Mouse (Mus musculus): ENCODE results near the gene Lingo1.

Gene Lingo1

GRCm38 (mm10) chr9:56776881-56777801 lies 19.1 kb downstream of the Lingo1 start:
- no peak for DNase-seq (ENCODE audit: extremely low read depth, insufficient read length, low spot score)

- DNase-seq (ENCODE audit: extremely low read depth, insufficient read length, low spot score), result no peak
Observed at GRCm38 (mm10) chr9:56775161-56775934, 20.9 kb downstream of the Lingo1 start.

GRCm38 (mm10) chr9:56774231-56774630 lies 22.0 kb downstream of the Lingo1 start:
- DNase-seq (ENCODE audit: extremely low read depth, insufficient read length, low spot score), result no peak

GRCm38 (mm10) chr9:56773666-56774065 lies 22.6 kb downstream of the Lingo1 start:
- no peak for DNase-seq (ENCODE audit: extremely low read depth, insufficient read length, low spot score)

DNA sequence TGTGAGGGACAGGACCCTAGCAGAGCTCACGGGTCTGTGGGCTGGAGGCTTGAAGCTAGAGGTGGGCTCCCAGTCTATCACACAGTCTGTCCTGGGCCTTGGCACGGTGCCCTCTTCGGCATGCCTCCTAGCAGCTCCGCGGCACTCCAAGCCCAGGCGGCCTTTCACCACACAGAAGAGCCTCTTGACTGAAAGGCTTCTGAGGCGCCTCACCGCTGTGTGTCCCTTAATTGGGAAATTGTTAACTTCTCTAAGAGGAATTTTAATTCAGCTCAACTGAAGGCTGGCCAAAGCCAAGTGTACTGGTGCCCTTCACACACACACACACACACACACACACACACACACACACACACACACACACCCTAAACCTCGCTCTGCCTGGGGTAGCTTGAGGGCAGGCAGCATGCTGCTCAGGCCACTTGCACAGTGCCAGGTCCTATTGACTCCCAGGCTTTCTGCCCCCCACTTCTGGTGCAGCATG lies 28.6 kb downstream of the Lingo1 start:
- no peak for DNase-seq (ENCODE audit: extremely low read depth, insufficient read length, low spot score)

- DNase-seq (ENCODE audit: extremely low read depth, insufficient read length, low spot score), result no peak
Observed at GRCm38 (mm10) chr9:56766629-56767357, 29.5 kb downstream of the Lingo1 start.

DNA sequence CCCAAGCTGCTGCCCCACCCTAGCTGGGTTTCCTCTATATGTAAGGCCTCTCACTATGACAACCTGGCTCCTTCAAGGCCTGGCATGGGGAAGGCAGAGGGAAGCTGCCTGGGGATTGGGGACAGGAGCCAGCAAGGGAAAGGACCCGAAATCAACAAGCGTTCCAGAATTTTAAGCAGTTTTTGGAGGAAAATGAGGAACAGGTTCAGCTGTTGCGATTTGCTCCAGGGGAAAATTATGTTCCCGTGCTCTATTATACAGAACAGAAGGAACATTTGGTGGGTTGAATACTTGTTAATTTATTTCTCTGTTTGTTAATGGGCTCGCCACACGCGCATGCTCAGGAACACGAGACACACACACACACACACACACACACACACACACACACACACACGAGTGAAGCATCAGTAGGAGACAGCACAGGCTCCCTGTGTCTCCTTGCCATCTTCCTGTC lies 34.1 kb downstream of the Lingo1 start:
- no peak for DNase-seq (ENCODE audit: extremely low read depth, insufficient read length, low spot score)

- no peak for DNase-seq (ENCODE audit: extremely low read depth, insufficient read length, low spot score)
Observed at GRCm38 (mm10) chr9:56757791-56758190, 38.5 kb downstream of the Lingo1 start.

GRCm38 (mm10) chr9:56755119-56755518 lies 41.1 kb downstream of the Lingo1 start:
- DNase-seq (ENCODE audit: extremely low read depth, insufficient read length, low spot score), result no peak

DNA sequence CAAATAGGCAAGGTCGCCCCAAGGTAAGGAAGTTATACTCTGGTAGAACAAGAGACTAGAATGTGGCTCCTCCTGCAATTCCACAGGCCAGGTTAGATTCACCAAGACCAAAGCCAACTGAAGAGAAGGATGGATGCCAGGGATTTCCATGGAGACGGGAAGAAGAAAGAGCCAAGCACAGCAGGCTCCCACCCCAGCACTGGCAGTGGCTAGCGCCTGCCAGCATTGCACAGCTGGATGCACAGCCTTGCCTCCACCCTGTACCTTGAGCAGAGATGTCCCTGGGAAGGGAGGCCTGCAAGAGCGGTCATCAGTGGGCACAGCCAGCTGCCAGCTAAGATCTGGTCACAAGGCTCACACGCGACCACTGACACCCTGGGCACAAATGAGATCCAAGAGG lies 42.9 kb downstream of the Lingo1 start:
- no peak for DNase-seq (ENCODE audit: extremely low read depth, insufficient read length, low spot score)

DNA sequence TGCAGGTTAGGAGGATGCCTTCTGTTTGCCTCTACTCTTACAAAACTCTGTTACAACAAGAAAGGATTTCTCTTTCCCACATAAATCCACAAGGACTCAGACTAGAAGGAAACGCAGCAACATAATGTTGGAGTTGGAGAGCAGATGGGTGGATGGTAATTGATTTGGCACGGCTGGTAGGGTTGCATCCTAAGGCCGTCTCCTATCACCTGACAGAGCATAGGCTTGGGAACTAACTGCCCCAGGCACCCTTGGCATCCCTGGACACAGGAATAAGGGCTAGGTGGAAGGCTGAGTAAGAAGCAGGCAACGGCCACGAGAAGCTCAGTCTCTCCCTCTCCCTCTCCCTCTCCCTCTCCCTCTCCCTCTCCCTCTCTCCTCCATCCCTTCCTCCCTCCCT lies 48.2 kb downstream of the Lingo1 start:
- DNase-seq (ENCODE audit: extremely low read depth, insufficient read length, low spot score), result no peak

- DNase-seq (ENCODE audit: extremely low read depth, insufficient read length, low spot score), result no peak
Observed at GRCm38 (mm10) chr9:56746926-56747294, 49.4 kb downstream of the Lingo1 start.

- no peak for DNase-seq (ENCODE audit: extremely low read depth, insufficient read length, low spot score)
Observed at GRCm38 (mm10) chr9:56746195-56746925, 49.9 kb downstream of the Lingo1 start.

DNA sequence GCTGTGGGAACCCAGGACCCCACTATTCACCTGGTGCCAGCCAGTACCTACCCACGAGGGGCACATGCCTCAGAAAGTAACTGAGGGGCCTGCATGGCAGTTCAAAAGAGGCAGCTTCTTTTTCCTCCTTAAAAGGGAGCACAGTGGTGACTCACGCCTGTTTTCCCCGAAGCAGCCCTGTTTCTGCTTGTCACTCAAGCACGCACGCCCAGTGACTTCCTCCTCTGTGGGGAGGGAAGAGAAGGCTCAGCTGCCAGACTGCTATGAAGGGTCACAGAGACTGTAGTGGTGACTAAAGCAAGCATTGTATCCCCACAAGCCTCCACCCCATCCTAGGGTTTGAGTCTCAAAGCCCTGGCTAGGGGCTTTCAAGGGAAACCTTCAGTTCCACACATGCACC lies 51.9 kb downstream of the Lingo1 start:
- DNase-seq (ENCODE audit: extremely low read depth, insufficient read length, low spot score), result no peak

- DNase-seq (ENCODE audit: extremely low read depth, insufficient read length, low spot score), result no peak
Observed at GRCm38 (mm10) chr9:56739181-56739737, 57.0 kb downstream of the Lingo1 start.

DNA sequence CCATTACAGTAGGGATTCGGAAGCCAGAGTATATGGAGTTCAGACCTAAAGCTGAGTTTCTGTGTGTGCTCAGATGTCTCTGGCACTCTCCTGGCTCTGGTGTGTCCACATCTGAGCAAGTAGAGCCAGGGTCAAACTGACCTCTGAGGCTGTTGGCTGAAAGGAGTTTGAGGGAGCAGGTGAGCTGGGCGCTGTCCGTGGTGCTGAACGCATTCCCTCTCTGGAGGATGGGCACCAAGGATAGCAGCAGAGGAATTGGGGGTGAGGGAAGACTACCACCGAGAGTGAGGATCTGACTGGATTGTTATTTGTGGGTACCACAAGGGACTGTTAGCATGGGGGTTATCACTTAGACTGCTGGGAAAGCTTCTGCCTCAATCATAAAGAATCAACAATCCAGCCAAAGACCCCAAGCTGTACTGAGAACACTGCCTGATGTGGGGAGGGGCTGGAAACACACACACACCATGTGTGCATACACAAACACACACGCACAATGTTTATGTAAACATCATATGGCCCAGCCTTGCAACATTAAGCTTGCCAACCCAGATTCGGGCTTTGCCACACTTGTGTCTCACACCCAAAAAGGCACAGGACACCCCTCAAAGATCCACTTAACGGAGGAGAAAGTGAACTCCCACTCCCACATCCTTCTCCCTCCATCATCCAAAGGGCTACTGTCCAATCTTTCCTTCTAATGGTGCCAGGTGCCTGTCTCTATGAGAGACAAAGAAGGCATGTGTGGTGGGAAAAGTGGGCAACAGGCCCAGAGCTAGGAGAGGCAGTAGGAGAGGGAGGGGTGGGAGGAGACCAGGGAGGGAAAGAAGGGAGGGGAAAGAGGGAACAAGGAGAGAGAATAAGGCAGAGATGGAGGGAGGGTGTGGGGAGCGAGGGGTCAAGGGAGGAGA lies 57.8 kb downstream of the Lingo1 start:
- no peak for DNase-seq (ENCODE audit: extremely low read depth, insufficient read length, low spot score)

DNA sequence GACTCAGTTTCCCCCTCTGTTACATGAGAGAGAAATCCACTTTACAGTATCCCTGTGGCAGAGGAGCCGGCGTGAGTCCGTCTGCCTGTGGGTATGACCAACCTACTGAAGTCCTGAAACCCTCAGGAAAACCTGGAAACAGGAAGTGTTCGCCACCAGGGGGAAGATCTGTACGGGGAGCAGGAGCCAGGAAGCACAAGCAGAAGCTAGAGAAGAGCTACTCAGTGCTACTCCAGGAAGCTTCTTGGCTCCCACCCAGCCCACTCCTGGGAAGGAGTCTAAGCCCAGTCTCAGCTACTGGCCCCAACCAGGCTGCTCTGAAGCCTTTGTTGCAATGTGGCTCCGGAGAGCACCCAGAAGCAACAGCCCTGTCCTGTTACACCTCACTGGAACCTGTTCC lies 61.9 kb downstream of the Lingo1 start:
- no peak for DNase-seq (ENCODE audit: extremely low read depth, insufficient read length, low spot score)

DNA sequence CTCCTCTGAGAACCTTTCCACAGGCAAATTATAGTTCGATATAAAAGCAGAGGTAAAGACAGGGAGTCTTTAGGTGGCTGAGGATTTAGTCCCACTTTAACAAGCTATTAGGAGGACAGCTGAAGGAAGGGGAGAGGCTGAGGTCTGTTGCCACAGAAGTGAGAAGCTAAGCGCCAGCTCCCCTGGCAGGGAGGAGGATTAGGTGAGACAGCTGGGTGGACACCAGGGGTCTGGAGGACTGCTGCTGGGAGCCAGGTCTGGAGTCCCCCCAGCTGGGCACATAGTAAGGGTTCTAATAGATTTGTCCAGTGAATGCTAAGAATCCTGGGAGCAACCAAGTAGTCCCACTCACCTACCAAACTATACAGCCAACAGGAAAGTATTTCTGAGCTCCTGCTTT lies 65.3 kb downstream of the Lingo1 start:
- DNase-seq (ENCODE audit: extremely low read depth, insufficient read length, low spot score), result no peak

DNA sequence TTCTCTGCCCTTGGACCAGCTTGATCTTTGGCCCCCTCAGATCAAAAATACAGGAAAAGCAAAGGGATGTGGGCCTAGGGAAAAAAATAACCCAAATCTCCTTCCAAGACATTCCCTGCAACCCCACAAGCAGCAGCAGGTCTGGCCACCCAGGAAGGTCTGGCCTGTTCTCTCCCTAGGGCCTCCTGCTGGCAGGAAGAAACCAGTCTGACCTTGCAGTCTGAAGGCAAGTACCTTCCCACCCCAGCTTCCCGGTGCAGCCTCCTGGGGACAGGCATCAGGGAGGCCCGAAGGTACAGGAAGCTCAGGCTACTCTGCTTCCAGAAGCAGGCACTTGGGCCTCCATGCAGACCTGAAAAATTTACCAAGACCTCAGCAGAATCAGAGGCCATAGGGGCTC lies 67.1 kb downstream of the Lingo1 start:
- no peak for DNase-seq (ENCODE audit: extremely low read depth, insufficient read length, low spot score)
